Mouse (Mus musculus) lung, postnatal 0 days (tissue): ENCODE data around the gene Gng8.

Source experiments
- CTCF ChIP-seq: IDR thresholded peaks from 2 replicates; pipeline ENCODE4 v1.5.1; 2016; ENCODE audit warnings: antibody characterized with exemption, mild to moderate bottlenecking
- EP300 ChIP-seq: IDR thresholded peaks from 2 replicates; pipeline ENCODE4 v1.6.1; 2016; ENCODE audit warnings: antibody characterized with exemption, mild to moderate bottlenecking, control low read depth

- TF ChIP-seq CTCF (no peak), EP300 (no peak)
Observed at GRCm38 (mm10) chr7:16875326-16875725, 16.3 kb upstream of the Gng8 start.
